Mouse (Mus musculus): ENCODE measurements around the gene Slc26a10. TPM values are rescaled to one million over a fixed set of nuclear protein-coding genes. Genes with fewer than 3 reads are reported as not detected.

The Slc26a10 gene
- total RNA-seq, 2 experiments from 2014 or later, result 0.22 to 0.91 TPM

DNA sequence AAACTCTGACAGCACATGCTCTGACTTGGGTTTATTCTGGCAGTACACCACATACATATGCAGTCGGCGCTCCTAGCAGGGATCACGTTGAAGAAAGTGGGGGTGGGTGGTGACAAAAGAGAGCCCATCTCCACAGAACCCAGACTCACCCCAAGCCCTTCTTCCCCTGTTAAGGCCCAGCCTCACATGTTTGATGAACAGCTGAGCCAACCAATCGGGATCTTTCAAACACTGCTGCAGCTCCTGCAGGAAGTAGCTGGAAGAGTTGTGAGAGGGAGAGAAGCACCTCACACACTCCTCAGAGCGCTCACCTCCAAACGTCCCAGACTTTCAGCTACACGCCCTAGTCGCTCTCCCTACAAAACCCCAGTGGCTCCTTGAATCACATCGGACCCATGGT, 4.7 kb upstream of the Slc26a10 start:
- no peak for ATAC-seq (ENCODE audit: poor library complexity, severe bottlenecking)

GRCm38 (mm10) chr10:127183759-127184158, 3.3 kb upstream of the Slc26a10 start:
- no peak for ATAC-seq (ENCODE audit: poor library complexity, severe bottlenecking)

DNA sequence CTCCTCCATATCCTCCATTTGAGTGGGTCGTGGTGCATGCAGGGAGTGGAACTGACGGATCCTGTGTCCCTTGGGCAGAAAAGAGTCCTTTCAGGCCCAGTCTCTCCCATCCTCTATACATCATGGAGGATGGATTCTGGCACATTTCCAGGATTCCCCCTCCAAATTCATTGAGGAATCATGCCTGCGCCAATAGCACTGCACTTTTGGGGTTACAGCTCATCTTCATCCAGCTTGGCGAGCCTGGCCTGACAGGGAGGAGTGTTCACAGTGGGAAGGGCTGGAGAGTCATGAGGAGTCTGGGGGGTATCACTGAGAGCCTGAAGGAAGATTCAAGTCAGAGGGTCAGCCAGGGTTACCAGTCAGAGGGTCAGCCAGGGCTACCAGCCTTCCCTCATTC, 2.2 kb upstream of the Slc26a10 start:
- no peak for ATAC-seq (ENCODE audit: poor library complexity, severe bottlenecking)

DNA sequence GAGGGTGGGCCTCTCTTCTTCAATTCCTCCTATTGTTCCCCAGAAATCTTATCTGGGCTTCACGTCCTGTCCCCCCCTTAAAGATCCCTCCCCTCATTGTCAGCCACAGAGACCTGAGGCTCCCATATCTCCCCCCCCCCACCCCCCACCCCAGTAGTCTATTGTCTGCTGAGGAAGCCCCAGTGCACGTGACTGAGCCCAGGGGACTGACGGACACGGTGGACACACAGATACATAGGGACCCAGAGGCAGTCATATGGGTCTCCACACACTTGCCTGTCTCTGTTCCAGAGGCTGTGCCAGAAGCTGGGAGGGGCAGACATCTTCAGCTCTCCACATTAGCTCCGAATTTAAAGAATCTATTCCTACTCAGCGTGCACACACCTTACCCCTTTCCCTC, 1.1 kb upstream of the Slc26a10 start:
- no peak for ATAC-seq (ENCODE audit: poor library complexity, severe bottlenecking)

GRCm38 (mm10) chr10:127180695-127181047, 226 bp upstream of the Slc26a10 start:
- no peak for ATAC-seq (ENCODE audit: poor library complexity, severe bottlenecking)

GRCm38 (mm10) chr10:127178286-127179027, 2.0 kb downstream of the Slc26a10 start:
- peak; percentile 13; the same call in 1 of the 2 replicates for ATAC-seq (ENCODE audit: poor library complexity, severe bottlenecking)

- peak; percentile 79 for ATAC-seq (ENCODE audit: poor library complexity, severe bottlenecking)
Measured at GRCm38 (mm10) chr10:127177719-127178118, 2.7 kb downstream of the Slc26a10 start.

DNA sequence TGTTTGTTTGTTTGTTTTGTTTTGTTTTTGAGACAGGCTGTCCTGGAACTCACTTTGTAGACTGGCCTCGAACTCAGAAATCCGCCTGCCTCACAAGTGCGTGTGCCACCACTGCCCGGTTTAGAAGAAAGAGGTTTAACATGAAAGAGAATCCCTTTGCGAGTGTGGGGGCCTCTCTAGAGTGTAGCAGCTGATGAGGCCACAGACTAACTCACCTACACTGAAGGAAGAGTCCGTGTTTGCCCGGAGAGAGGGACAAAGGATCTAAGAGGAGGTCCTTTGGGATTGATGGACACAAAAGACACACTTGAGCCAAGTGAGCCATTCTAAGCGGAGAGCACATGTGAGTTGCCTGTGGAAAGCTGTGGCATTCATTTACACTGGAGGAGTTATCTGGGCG, 3.2 kb downstream of the Slc26a10 start:
- no peak for ATAC-seq (ENCODE audit: poor library complexity, severe bottlenecking)

GRCm38 (mm10) chr10:127176756-127177155, 3.7 kb downstream of the Slc26a10 start:
- no peak for ATAC-seq (ENCODE audit: poor library complexity, severe bottlenecking)

DNA sequence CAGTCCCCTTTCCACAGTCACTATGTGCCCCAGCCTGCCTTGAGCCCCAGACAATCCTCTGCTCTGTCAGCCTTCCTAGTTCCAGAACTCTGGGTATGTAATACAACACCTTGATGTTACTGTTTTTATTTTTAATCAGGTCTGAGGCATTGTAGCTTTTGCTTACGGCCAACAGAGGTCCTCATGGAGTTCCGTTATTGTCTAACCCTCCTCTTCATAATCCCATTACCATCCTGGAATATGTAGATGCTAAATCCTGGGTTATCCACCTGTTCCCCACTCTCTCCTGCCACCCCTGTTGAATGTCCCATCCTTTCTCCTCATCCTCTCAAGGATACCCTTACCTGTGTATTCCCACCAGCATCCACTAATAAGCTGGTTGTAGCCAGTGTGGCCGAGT, 4.2 kb downstream of the Slc26a10 start:
- ATAC-seq (ENCODE audit: poor library complexity, severe bottlenecking), result no peak

- ATAC-seq (ENCODE audit: poor library complexity, severe bottlenecking), result no peak
Measured at GRCm38 (mm10) chr10:127174170-127174569, 6.3 kb downstream of the Slc26a10 start.

DNA sequence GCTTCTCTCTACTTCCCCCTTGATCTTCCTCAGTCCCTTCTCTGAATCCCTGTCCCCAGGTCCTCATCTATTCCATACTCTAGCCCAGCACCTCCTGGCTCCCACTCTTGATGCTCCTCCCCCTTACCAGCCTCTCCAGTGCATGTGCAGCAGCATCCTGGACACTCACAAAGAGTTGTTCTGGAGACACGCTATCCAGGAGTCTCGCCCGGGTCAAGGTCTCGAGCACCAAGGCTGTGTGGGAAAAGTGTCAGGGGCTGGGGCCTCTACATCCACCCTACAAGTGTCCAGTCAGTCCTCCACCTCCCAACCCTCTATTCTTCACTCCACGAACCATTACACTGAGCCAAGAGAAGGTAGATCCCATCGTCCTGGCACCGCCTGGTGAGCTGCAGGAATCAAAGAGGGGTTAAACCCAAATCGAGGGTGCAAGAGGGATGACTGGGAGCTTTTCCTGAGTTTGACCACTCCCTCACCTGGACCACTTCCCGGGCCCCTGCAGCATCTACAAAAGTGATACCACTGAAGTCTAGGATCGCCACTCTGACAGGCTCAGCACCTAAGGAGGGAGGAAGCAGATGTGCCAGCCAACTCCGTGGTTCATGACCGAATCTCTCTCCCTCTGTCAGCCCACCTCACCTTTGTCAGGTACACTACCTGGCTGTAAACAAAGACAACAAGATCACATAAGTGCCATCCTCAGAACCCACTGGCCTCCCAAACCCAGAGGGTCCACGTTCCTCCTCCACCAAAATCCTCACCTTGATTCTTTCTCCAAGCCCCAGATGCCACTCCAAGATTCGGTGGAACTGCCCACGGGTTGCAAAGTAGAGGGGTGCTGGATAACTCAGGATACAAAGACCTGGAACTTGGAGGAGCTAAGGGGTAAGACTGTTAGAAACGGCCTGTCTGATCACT, 7.0 kb downstream of the Slc26a10 start:
- no peak for ATAC-seq (ENCODE audit: poor library complexity, severe bottlenecking)

DNA sequence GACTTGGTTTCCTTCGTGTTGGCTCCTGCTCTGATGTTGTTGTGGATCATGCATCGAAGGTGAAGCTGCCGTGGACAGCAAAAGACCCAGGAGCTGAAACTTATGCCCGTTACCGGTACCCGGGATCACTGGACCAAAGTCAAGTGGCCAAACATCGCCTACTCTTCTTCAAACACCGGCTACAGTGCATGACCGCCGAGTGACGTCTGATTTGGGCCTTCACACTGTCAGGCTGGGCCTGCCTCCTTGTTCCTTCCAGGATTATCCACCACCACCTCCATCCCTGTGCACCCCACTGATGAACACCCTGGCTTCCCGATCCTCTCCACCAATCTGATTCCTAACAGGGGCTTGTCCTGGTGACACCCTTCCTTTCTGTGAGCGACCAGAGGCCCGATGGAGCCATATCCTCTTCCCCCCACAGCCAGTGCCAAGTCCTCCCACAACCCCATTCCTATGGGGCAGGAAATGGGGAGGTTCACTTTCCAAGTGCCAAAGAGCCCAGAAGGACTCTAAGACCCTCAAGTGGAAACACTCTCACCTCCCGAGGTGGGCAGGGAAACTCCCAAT, 8.7 kb downstream of the Slc26a10 start:
- no peak for ATAC-seq (ENCODE audit: poor library complexity, severe bottlenecking)

GRCm38 (mm10) chr10:127170837-127171272, 9.6 kb downstream of the Slc26a10 start:
- peak; percentile 79 for ATAC-seq (ENCODE audit: poor library complexity, severe bottlenecking)

DNA sequence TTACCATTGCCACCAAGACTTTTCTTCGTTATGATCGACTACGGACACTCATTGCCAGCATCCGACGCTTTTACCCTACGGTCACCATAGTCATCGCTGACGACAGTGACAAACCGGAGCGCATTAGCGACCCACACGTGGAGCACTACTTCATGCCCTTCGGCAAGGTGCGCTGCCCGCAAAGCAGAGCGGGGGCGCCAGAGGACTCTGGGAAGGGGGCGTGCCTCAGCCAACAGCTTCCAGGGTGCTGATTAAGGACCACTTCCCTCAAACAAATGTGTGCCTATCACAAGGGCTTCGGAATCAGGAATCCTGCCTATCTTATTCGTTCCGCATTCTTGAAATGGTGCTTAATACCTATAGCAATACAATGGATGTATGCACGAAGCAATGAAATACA, 10.4 kb downstream of the Slc26a10 start:
- ATAC-seq (ENCODE audit: poor library complexity, severe bottlenecking), result no peak

GRCm38 (mm10) chr10:127167614-127168192, 12.7 kb downstream of the Slc26a10 start:
- ATAC-seq (ENCODE audit: poor library complexity, severe bottlenecking), result no peak

DNA sequence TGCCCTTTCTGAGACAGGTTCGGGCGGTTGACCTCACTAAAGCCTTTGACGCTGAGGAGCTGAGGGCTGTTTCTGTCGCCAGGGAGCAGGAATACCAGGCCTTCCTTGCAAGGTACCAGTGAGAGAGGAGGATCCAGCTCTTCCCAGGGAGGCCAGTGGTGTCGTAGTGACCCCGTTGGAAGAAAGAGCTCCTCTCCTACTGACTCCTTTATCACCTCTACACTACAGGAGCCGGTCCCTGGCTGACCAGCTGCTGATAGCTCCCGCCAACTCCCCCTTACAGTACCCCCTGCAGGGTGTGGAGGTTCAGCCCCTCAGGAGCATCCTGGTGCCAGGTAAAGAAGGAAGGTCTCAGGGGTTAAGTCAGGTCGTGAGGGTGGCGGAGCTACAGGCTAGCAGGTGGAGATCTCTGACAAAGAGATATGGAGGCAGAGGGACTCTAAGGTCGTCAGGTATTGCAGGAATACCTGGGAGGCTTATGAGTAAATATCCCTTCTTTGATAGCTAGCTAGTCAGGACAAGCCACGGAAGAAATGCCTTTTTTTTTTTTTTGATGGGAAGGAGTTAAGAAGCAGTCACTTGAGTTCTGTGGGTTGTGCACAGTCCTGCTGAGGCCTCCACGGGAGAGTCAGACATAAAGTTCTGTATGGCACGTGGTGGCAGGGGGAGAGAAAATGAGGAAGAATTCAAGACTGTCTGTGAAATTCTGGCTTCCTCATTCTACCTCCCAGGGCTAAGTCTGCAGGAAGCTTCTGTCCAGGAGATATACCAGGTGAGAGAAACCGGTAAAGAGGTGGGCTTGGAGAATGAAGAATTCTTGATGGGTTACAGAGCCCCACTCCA, 13.5 kb downstream of the Slc26a10 start:
- peak; percentile 15; the same call in 1 of the 2 replicates for ATAC-seq (ENCODE audit: poor library complexity, severe bottlenecking)

GRCm38 (mm10) chr10:127166404-127166715, 14.1 kb downstream of the Slc26a10 start:
- no peak for ATAC-seq (ENCODE audit: poor library complexity, severe bottlenecking)

DNA sequence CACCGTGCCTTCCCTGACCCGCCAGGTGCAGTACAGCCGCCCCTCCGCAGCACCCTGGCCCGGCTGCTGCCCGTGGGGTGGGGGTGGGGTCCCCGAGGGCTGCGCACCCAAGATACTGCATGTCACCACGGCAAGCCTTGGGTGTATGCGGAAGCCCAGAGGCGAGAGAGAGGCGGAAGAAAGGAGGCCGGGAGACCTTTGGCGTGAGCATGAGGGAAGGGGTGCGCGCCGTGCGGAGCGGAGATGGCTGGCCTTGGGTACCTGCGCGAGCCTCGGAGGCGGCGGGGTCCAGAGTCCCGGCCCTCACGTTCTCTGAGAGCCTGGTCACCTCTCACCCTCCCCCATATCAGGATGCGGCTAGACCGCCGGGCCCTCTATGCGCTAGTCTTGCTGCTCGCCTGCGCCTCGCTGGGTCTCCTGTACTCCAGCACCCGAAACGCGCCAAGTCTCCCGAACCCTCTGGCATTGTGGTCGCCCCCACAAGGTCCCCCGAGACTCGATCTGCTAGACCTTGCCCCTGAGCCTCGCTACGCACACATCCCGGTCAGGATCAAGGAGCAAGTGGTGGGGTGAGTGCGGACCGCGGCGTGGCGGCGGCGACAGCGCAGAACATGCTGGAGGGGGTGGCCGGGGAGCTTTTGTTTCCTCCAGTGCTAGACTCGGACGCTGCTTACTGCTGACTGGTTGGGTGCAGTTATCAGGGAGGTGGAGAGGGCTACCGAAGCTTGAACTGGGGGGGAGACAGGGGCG, 14.6 kb downstream of the Slc26a10 start:
- ATAC-seq (ENCODE audit: poor library complexity, severe bottlenecking), result peak; percentile 49

GRCm38 (mm10) chr10:127165354-127165653, 15.1 kb downstream of the Slc26a10 start:
- no peak for ATAC-seq (ENCODE audit: poor library complexity, severe bottlenecking)

Measured in megakaryocyte, adult 5-6 weeks (primary cell).